Mouse (Mus musculus): ENCODE measurements around the gene Fam174b. TPM values are rescaled to one million over a fixed set of nuclear protein-coding genes. Genes with fewer than 3 reads are reported as not detected.

Fam174b gene
- 0.03 and 0.05 TPM in 2 replicates for polyA plus RNA-seq (2012)

DNA sequence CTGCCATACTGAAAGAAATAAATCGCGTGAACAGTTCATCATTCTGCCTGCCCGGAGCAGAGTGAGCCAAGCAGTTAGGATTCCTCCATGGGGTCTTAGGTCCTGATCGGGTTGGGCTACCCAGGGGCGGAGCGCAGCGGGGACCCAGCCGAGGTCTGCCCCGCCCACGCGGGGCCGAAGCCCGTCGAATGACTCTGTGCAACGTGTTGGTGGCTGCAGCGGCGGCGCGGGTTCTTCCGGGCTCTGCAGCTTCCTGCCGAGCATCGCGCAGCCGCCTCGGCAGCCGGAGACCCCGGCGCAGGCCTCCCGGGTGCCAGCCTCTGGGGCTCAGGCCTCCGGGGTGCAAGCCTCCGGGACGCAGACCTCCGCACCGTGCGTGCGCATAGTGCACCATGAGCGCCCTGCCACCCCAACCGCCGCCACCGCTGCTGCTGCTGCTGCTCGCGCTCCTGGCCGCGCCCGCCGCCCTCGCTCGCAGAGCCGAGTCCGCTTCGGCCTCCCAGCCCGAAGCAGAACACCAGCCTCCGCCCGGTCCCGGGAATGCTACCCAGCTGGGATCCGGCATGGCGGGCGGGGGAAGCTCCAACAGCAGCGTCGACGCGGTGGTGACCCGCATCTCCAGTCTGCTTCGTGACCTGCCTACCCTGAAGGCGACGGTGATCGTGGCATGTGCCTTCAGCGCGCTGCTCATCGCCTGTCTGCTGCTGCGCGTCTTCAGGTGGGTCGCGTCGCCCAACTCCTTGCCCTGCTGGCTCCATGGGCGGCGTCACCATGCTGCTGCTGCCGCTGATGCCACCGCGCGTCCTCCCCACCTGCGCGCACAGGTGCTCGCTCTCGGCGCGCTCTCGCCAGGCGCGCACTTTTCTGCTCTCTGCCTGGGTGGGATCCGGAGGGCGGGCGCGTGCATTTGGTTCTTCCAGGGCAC is at the start of gene Fam174b:
Gene Fam174b, plus strand, starts transcription at position 192 of the 925 bp plus-strand sequence.
- no peak for TF ChIP-seq GATA1 (IDR thresholded peaks at IDR 0.05; ENCODE audit: low read length)

DNA sequence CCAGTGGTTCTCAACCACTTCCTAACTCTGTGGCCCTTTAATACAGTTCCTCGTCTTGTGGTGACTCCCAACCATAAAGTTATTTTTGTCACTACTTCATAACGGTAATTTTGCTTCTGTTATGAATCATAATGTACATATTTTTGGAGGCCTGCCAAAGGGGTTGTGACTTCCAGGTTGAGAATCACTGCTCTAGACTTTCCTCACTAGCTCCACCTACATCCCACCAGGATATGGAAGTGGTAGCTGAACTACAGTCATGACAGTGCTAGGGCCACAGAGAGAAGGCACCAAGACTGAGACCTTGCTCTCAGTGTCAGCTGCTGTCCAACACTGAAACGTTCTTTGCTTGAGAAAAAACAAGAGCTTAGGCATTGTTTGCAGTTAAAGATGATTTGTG is 43.0 kb upstream of the Fam174b start:
- no peak for TF ChIP-seq GATA1 (IDR thresholded peaks at IDR 0.05; ENCODE audit: low read length)

DNA sequence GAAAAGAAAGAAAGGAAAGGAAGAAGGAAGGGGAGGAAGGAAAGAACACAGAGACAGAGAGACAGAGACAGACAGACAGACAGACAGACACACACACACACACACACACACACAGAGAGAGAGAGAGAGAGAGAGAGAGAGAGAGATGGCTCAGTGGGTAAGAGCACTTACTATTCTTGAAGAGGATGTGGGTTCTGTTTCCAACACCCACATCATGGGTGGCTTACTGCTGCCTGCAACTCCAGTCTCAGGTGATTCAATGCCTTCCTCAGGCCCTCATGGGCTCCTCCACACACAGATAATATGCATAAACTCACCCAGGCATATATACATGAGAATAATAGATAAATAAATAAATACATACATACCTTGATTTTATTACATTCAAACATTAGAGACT is 35.8 kb upstream of the Fam174b start:
- no peak for TF ChIP-seq GATA1 (IDR thresholded peaks at IDR 0.05; ENCODE audit: low read length)

- TF ChIP-seq GATA1 (IDR thresholded peaks at IDR 0.05; ENCODE audit: low read length), result no peak
Measured at GRCm38 (mm10) chr7:73713506-73713905, 26.6 kb upstream of the Fam174b start.

DNA sequence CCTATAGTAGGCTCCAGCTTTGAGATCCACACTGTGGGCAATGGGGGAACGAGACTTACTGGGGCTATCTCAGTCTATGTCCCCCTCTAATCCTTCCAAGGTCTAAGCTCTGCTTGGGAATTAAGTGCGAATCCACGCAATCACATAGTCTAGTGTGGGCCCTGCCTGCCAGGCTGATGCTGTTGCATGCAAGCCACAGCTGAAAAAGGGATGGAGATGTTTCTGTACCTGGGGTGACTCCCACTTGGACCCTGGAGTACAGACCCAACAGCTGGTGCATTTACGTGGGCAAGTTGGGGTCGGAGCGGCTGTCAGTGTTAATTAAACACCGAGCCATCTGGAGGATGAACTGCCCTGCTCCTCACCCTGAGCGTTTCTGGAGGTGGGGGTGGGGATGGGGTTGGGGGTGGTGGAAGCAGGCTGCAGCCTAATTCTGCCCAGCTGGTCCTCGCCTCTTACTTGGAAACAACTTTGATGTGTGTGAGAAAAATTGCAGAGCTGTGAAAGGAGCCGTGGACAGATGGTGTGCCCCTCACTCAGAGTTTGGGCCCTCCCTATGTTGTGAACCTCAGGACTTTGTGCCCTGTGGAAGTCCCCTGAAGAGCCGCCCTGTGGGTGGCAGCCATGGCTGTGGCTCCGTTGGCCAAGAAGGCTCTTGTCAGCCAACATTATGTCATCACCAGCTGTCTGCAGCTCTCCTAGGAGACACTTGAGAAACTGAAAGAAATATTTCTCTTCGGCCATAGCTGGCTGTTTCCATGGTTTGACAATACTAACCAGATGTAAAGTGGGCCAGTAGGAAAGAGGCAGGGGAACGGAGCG is 24.0 kb upstream of the Fam174b start:
- no peak for TF ChIP-seq GATA1 (IDR thresholded peaks at IDR 0.05; ENCODE audit: low read length)

GRCm38 (mm10) chr7:73716841-73717240 is 23.3 kb upstream of the Fam174b start:
- no peak for TF ChIP-seq GATA1 (IDR thresholded peaks at IDR 0.05; ENCODE audit: low read length)

GRCm38 (mm10) chr7:73718031-73718430 is 22.1 kb upstream of the Fam174b start:
- no peak for TF ChIP-seq GATA1 (IDR thresholded peaks at IDR 0.05; ENCODE audit: low read length)

DNA sequence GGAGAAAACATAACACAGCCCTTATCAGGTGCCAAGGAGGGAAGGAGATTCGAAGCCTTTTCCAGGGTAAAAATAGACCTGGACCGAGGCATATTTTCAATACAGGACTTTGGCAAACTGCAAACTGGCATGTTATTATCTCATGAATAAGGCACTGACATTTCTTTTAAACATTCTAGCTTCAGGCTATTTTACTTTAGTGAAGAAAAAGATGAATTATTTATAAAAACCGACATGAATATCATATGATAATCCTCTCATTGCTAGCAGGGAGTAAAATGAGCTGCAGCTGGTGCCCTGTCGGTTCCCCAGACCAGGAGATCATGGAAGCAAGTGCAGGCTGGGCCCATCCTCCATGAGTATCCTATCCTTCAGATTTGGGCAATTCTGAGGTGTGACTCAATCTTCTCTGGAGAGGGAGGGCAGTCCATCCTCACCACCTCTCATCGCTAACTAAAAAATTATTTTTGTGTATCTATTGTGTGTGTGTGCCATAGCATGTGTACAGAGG is 21.6 kb upstream of the Fam174b start:
- no peak for TF ChIP-seq GATA1 (IDR thresholded peaks at IDR 0.05; ENCODE audit: low read length)

DNA sequence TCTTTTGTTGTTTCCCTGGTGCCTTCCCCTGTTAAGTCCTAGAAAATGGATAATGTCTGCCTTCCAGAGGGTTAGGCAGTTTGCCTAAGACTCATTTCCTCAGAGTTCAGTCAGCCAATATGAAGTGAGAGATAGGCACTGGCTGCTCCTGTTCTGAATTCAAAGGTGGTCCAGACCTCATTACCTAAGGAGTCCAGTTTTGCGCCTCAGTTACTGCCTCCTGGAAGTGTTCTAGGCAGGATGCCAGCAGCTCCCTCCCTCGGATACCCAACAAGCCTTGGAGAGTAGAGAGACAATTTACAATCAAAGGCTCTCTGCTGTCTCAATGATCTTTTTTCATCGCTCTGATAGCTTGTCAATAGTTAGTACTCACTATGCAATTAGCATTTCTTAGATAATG is 19.1 kb upstream of the Fam174b start:
- no peak for TF ChIP-seq GATA1 (IDR thresholded peaks at IDR 0.05; ENCODE audit: low read length)

GRCm38 (mm10) chr7:73721764-73722163 is 18.3 kb upstream of the Fam174b start:
- no peak for TF ChIP-seq GATA1 (IDR thresholded peaks at IDR 0.05; ENCODE audit: low read length)

DNA sequence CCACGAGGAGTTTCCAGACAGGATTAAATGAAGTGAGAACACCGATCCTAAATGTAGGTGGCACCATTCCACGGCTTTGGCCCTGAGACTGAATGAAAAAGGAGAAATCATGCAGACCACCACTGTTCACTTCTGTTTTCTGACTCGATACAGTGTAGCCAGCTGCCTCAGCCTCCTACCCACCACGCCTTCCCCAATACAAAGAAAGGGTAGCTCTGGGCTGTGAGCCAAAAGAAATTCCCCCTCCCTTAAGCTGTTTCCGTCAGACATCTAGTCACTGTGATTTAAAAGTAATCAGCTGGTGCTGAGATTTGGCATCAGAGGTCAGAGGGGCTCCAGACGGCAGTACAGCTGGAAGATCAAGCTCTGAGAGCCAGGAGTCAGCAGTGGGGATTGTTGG is 10.2 kb upstream of the Fam174b start:
- no peak for TF ChIP-seq GATA1 (IDR thresholded peaks at IDR 0.05; ENCODE audit: low read length)

- no peak for TF ChIP-seq GATA1 (IDR thresholded peaks at IDR 0.05; ENCODE audit: low read length)
Measured at GRCm38 (mm10) chr7:73730430-73731022, 9.6 kb upstream of the Fam174b start.

DNA sequence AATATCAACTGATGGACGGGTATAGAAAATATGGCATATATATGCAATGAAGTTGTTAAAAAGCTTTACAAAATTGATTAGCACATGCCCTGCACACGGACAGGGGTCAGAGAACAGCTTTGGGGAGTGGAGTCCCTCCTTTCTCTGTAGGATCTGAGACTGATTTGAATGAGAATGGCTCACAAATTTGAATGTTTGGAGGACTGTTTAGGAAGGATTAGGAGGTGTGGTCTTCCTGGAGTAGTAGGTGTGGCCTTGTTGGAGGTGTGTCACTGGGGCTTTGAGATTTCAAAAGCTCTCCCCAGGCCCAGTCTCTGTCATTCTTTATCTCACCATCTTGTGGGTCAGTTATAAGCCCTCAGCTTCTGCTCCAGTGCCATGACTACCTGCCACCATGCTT is 4.1 kb upstream of the Fam174b start:
- TF ChIP-seq GATA1 (IDR thresholded peaks at IDR 0.05; ENCODE audit: low read length), result no peak

DNA sequence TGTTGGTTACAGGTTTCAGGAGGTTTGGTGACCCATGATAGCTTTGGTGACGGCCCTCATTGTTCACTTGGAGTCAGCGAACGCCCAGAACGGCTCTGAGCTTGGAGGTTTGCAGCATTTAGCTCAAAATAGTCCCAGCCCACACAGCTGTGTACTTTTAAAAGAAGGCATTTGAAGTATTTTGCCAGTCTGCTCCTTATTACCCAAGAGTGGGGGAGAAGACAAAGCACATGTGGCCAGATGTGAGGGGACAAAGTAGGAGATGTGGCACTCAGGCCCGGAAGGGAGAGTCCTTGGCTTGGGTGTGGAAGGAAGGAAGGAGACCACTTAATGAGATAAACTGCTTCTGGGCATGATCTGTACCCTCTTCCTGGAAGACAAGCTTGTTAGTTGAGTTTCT is 1.3 kb downstream of the Fam174b start:
- no peak for TF ChIP-seq GATA1 (IDR thresholded peaks at IDR 0.05; ENCODE audit: low read length)

DNA sequence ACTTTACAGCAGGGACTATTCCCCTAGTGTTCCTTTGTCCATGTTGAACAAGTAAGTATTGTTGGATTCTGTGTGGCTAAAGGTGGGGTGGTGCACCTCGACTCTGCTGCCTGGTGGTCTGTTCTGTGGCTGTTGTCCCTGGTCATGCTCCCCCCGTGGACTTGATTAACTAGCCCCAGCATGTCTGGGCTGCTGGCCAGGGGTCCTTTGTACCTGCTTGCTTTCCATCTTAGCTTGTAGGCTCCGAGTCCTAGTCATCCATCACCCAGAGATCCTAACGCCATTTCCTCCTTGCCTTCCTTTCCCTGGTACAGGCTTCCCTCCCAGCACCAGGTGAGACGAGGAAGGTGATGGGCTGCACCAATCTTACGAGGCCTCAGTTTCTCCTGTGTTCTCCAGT is 1.7 kb downstream of the Fam174b start:
- no peak for TF ChIP-seq GATA1 (IDR thresholded peaks at IDR 0.05; ENCODE audit: low read length)

- no peak for TF ChIP-seq GATA1 (IDR thresholded peaks at IDR 0.05; ENCODE audit: low read length)
Measured at GRCm38 (mm10) chr7:73743144-73743543, 3.0 kb downstream of the Fam174b start.
